Mouse (Mus musculus): ENCODE data around the gene Pcnx3. TPM values are rescaled to one million over a fixed set of nuclear protein-coding genes. Genes with fewer than 3 reads are reported as not detected.

Gene Pcnx3
- polyA plus RNA-seq, 1 experiment from 2014 or later = 17.3 TPM

DNA sequence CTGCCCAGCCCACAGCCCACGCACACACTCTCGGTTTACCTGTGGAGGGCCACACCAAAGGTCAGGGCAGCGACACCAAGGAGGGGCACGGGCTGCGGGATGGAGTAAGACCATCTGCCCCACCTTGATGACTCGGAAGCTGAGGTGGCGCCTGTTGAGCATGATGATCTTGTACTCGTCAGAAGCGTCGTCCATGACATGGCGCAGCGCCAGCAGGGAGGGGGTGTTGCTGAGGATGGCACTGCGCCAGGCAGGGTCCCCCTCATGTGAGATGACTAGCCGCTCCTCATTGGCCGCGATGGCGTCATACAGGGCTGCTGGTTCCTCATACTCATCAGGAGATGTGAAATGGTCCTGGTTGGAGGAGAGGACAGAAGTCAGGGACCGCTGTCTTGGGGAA is 22.3 kb downstream of the Pcnx3 start:
- H3K27me3 ChIP-seq (ENCODE audit: control insufficient read depth, insufficient read depth, low read length) = no peaks in the 10 kb centered on the region
- no peaks in the 10 kb centered on the region for H3K9me3 ChIP-seq (ENCODE audit: control insufficient read depth, low read length)
- no peak overlapping the region for H3K4me2 ChIP-seq (ENCODE audit: low read length)
- no peak overlapping the region for H3K9ac ChIP-seq (ENCODE audit: low read length)
- WGBS = 89% methylated on average over 18 of the region's 18 CpGs
- H3K27ac ChIP-seq (replicated peaks in 1 of 2; ENCODE audit: control insufficient read depth in 1 of 2, insufficient read depth in 1 of 2, low read depth in 2 of 2, low read length in 2 of 2) = no peak overlapping the region
- H3K36me3 ChIP-seq (ENCODE audit: control insufficient read depth, insufficient read depth, low read length) = peaks cover 63% of the 10 kb centered on the region
- H3K4me3 ChIP-seq (ENCODE audit: control insufficient read depth in 1 of 2, insufficient read depth in 1 of 2, low read depth in 1 of 2, low read length in 2 of 2) = no peak overlapping the region
- H3K4me1 ChIP-seq (ENCODE audit: control insufficient read depth in 2 of 2, insufficient read depth in 2 of 2, low read length in 2 of 2) = peaks cover 10 to 21% of the 10 kb centered on the region in 2 experiments
- ATAC-seq (ENCODE audit: insufficient number of reproducible peaks, insufficient read depth, low FRiP score, low read depth) = no peak

- 67% methylated on average over 15 of the region's 15 CpGs for WGBS
- Histone ChIP-seq H3K27ac (replicated peaks in 1 of 2; ENCODE audit: control insufficient read depth in 1 of 2, insufficient read depth in 1 of 2, low read depth in 2 of 2, low read length in 2 of 2) (no peak overlapping the region), H3K9me3 (ENCODE audit: control insufficient read depth, low read length) (no peaks in the 10 kb centered on the region), H3K4me1 (ENCODE audit: control insufficient read depth in 2 of 2, insufficient read depth in 2 of 2, low read length in 2 of 2) (peaks cover 10 to 23% of the 10 kb centered on the region in 2 experiments), H3K27me3 (ENCODE audit: control insufficient read depth, insufficient read depth, low read length) (no peaks in the 10 kb centered on the region), H3K36me3 (ENCODE audit: control insufficient read depth, insufficient read depth, low read length) (peaks cover 54% of the 10 kb centered on the region), H3K4me3 (ENCODE audit: control insufficient read depth in 1 of 2, insufficient read depth in 1 of 2, low read depth in 1 of 2, low read length in 2 of 2) (no peak overlapping the region), H3K9ac (ENCODE audit: low read length) (no peak overlapping the region), H3K4me2 (ENCODE audit: low read length) (no peak overlapping the region)
- ATAC-seq (ENCODE audit: insufficient number of reproducible peaks, insufficient read depth, low FRiP score, low read depth) = no peak
Observed at GRCm38 (mm10) chr19:5665465-5665864, 23.2 kb downstream of the Pcnx3 start.

DNA sequence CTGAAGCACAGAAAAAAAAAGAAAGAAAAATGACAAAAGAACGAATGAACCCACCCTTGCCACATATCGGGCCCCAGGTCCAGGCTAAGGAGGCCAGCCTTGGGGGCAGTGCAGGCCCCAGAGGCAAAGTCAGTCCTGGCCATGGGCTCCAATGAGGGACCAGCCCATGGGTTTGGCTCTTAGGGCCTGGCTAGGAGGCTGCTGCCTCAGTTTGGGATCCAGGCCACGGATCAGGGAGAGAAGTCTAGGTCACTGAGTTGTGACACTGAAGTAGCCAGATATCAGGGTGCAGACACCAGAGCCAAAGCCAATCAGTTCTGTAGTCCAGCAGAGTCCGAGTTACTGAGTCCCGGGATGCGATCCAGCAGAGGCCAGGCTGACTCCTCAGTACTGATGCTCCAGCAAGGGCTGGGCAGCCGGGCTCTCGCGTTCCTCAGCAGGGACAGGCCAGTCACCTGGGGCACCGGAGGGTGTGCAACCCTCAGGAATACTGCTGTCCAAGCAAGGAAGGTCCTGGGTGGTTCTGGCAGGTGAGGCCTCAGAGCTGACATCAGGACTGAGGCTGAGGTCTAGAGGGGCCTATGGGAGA is 23.9 kb downstream of the Pcnx3 start:
- WGBS = 92% methylated on average over 10 of the region's 10 CpGs
- ATAC-seq (ENCODE audit: insufficient number of reproducible peaks, insufficient read depth, low FRiP score, low read depth) = no peak
- no peak overlapping the region for H3K4me2 ChIP-seq (ENCODE audit: low read length)
- no peaks in the 10 kb centered on the region for H3K27me3 ChIP-seq (ENCODE audit: control insufficient read depth, insufficient read depth, low read length)
- no peak overlapping the region for H3K27ac ChIP-seq (replicated peaks in 1 of 2; ENCODE audit: control insufficient read depth in 1 of 2, insufficient read depth in 1 of 2, low read depth in 2 of 2, low read length in 2 of 2)
- peaks cover 47% of the 10 kb centered on the region for H3K36me3 ChIP-seq (ENCODE audit: control insufficient read depth, insufficient read depth, low read length)
- H3K4me3 ChIP-seq (ENCODE audit: control insufficient read depth in 1 of 2, insufficient read depth in 1 of 2, low read depth in 1 of 2, low read length in 2 of 2) = no peak overlapping the region
- H3K9ac ChIP-seq (ENCODE audit: low read length) = no peak overlapping the region
- peaks cover 10 to 23% of the 10 kb centered on the region in 2 experiments for H3K4me1 ChIP-seq (ENCODE audit: control insufficient read depth in 2 of 2, insufficient read depth in 2 of 2, low read length in 2 of 2)
- H3K9me3 ChIP-seq (ENCODE audit: control insufficient read depth, low read length) = no peaks in the 10 kb centered on the region

GRCm38 (mm10) chr19:5662981-5663913 is 25.5 kb downstream of the Pcnx3 start, which contains the start of gene Sipa1:
Sipa1 (minus strand) TSS chr19:5663707.
- peak; percentile 92 for ATAC-seq (ENCODE audit: insufficient number of reproducible peaks, insufficient read depth, low FRiP score, low read depth)
- H3K9me3 ChIP-seq (ENCODE audit: control insufficient read depth, low read length) = no peaks in the 10 kb centered on the region
- H3K4me3 ChIP-seq (ENCODE audit: control insufficient read depth in 1 of 2, insufficient read depth in 1 of 2, low read depth in 1 of 2, low read length in 2 of 2) = peak within 1 kb of the TSS; percentile 60 to 78
- H3K9ac ChIP-seq (ENCODE audit: low read length) = peak within 1 kb of the TSS; percentile 72
- peak within 1 kb of the TSS; percentile 87 to 88 for H3K27ac ChIP-seq (replicated peaks in 1 of 2; ENCODE audit: control insufficient read depth in 1 of 2, insufficient read depth in 1 of 2, low read depth in 2 of 2, low read length in 2 of 2)
- 3% methylated on average over 32 of the region's 32 CpGs for WGBS
- peaks cover 10 to 23% of the 10 kb centered on the region in 2 experiments for H3K4me1 ChIP-seq (ENCODE audit: control insufficient read depth in 2 of 2, insufficient read depth in 2 of 2, low read length in 2 of 2)
- no peaks in the 10 kb centered on the region for H3K27me3 ChIP-seq (ENCODE audit: control insufficient read depth, insufficient read depth, low read length)
- peak within 1 kb of the TSS; percentile 73 for H3K4me2 ChIP-seq (ENCODE audit: low read length)
- peaks cover 50% of the 10 kb centered on the region for H3K36me3 ChIP-seq (ENCODE audit: control insufficient read depth, insufficient read depth, low read length)

GRCm38 (mm10) chr19:5662310-5662709 is 26.4 kb downstream of the Pcnx3 start:
- peaks cover 49% of the 10 kb centered on the region for H3K36me3 ChIP-seq (ENCODE audit: control insufficient read depth, insufficient read depth, low read length)
- H3K27ac ChIP-seq (replicated peaks in 1 of 2; ENCODE audit: control insufficient read depth in 1 of 2, insufficient read depth in 1 of 2, low read depth in 2 of 2, low read length in 2 of 2) = peak overlapping the region; percentile 87 to 88
- WGBS = 68% methylated on average over 8 of the region's 8 CpGs

GRCm38 (mm10) chr19:5660942-5661751 is 27.6 kb downstream of the Pcnx3 start:
- Histone ChIP-seq H3K4me1 (ENCODE audit: control insufficient read depth in 2 of 2, insufficient read depth in 2 of 2, low read length in 2 of 2) (peaks cover 10 to 23% of the 10 kb centered on the region in 2 experiments), H3K27me3 (ENCODE audit: control insufficient read depth, insufficient read depth, low read length) (no peaks in the 10 kb centered on the region), H3K9ac (ENCODE audit: low read length) (peak overlapping the region; percentile 34; the same call in 1 of the 2 replicates), H3K4me3 (ENCODE audit: control insufficient read depth in 1 of 2, insufficient read depth in 1 of 2, low read depth in 1 of 2, low read length in 2 of 2) (peak overlapping the region; percentile 12 to 24), H3K36me3 (ENCODE audit: control insufficient read depth, insufficient read depth, low read length) (peaks cover 47% of the 10 kb centered on the region), H3K27ac (replicated peaks in 1 of 2; ENCODE audit: control insufficient read depth in 1 of 2, insufficient read depth in 1 of 2, low read depth in 2 of 2, low read length in 2 of 2) (peak overlapping the region; percentile 52 to 88), H3K4me2 (ENCODE audit: low read length) (peak overlapping the region; percentile 73), H3K9me3 (ENCODE audit: control insufficient read depth, low read length) (no peaks in the 10 kb centered on the region)
- ATAC-seq (ENCODE audit: insufficient number of reproducible peaks, insufficient read depth, low FRiP score, low read depth) = no peak
- 58% methylated on average over 16 of the region's 16 CpGs for WGBS

More at GRCm38 (mm10) chr19:5662310-5662709, 26.4 kb downstream of the Pcnx3 start:
- ATAC-seq (ENCODE audit: insufficient number of reproducible peaks, insufficient read depth, low FRiP score, low read depth) = no peak
- Histone ChIP-seq H3K9me3 (ENCODE audit: control insufficient read depth, low read length) (no peaks in the 10 kb centered on the region), H3K4me1 (ENCODE audit: control insufficient read depth in 2 of 2, insufficient read depth in 2 of 2, low read length in 2 of 2) (peaks cover 10 to 23% of the 10 kb centered on the region in 2 experiments), H3K9ac (ENCODE audit: low read length) (peak overlapping the region; percentile 72), H3K4me3 (ENCODE audit: control insufficient read depth in 1 of 2, insufficient read depth in 1 of 2, low read depth in 1 of 2, low read length in 2 of 2) (peak overlapping the region; percentile 60 to 78), H3K27me3 (ENCODE audit: control insufficient read depth, insufficient read depth, low read length) (no peaks in the 10 kb centered on the region), H3K4me2 (ENCODE audit: low read length) (peak overlapping the region; percentile 73)

- WGBS = 34% methylated on average over 43 of the region's 43 CpGs
- Histone ChIP-seq H3K27ac (replicated peaks in 1 of 2; ENCODE audit: control insufficient read depth in 1 of 2, insufficient read depth in 1 of 2, low read depth in 2 of 2, low read length in 2 of 2) (no peak overlapping the region), H3K4me2 (ENCODE audit: low read length) (peak overlapping the region; percentile 76), H3K36me3 (ENCODE audit: control insufficient read depth, insufficient read depth, low read length) (peaks cover 89% of the 10 kb centered on the region), H3K27me3 (ENCODE audit: control insufficient read depth, insufficient read depth, low read length) (peaks cover 17% of the 10 kb centered on the region), H3K4me1 (ENCODE audit: control insufficient read depth in 2 of 2, insufficient read depth in 2 of 2, low read length in 2 of 2) (peaks cover 6 to 11% of the 10 kb centered on the region in 2 experiments; a peak in 3 of 4 replicates), H3K4me3 (ENCODE audit: control insufficient read depth in 1 of 2, insufficient read depth in 1 of 2, low read depth in 1 of 2, low read length in 2 of 2) (peak overlapping the region; percentile 19 to 40), H3K9ac (ENCODE audit: low read length) (peak overlapping the region; percentile 62; the same call in 1 of the 2 replicates), H3K9me3 (ENCODE audit: control insufficient read depth, low read length) (no peaks in the 10 kb centered on the region)
- ATAC-seq (ENCODE audit: insufficient number of reproducible peaks, insufficient read depth, low FRiP score, low read depth) = no peak
Observed at GRCm38 (mm10) chr19:5654720-5655298, 33.9 kb downstream of the Pcnx3 start.
